In genomic region chr3:145774336-145774735, GRCm38 (mm10) we compare ENCODE assay signal across 24 mouse cellular contexts. TPM values are rescaled to one million over a fixed set of nuclear protein-coding genes. Genes with fewer than 3 reads are reported as not detected.
DNase-seq lines count a peak whose midpoint lies in the region; ATAC-seq and TF ChIP-seq lines count a peak whose summit lies in the region.
"Had no signal": no experiment of that assay in that cellular context is flagged by ENCODE, and none has a peak within 500 bp of the region (broad histone marks: within the 10 kb centered on the region; RNA-seq: fewer than 3 reads in every experiment).

No protein-coding gene starts in this region.

- ATAC-seq in lung, embryonic 14.5 days (ENCODE audit: insufficient read depth), result no peak
- peak; percentile 37; the same call in 1 of the 2 replicates for ATAC-seq in lung, postnatal 0 days
- ATAC-seq in heart, embryonic 11.5 days (replicated peaks; ENCODE audit: insufficient number of reproducible peaks, low FRiP score, low TSS enrichment), result no peak
- ATAC-seq: CD4-positive, CD25-positive, alpha-beta regulatory T cell, adult 4 months; forebrain, embryonic 13.5 days; forebrain, postnatal 0 days had no signal

- H3K4me2 ChIP-seq in lung, embryonic 14.5 days, result no peak overlapping the region
- H3K4me2 ChIP-seq in lung, postnatal 0 days (replicated peaks; ENCODE audit: low read depth, low read length), result no peak overlapping the region
- H3K4me2 ChIP-seq in heart, embryonic 11.5 days, result no peak overlapping the region
- H3K4me2 ChIP-seq: forebrain, embryonic 13.5 days; heart, embryonic 15.5 days; hindbrain, embryonic 14.5 days had no signal

- no peaks in the 10 kb centered on the region for H3K27me3 ChIP-seq in lung, embryonic 14.5 days (ENCODE audit: insufficient read depth, low read length)
- H3K27me3 ChIP-seq in lung, postnatal 0 days (replicated peaks; ENCODE audit: insufficient read depth, low read length), result no peaks in the 10 kb centered on the region
- H3K27me3 ChIP-seq in heart, embryonic 11.5 days (ENCODE audit: control insufficient read depth, insufficient read depth, low read length), result no peaks in the 10 kb centered on the region
- H3K27me3 ChIP-seq: forebrain, embryonic 13.5 days; heart, embryonic 15.5 days had no signal

- no peak overlapping the region for H3K9ac ChIP-seq in lung, embryonic 14.5 days
- H3K9ac ChIP-seq in lung, postnatal 0 days (replicated peaks; ENCODE audit: low read depth), result no peak overlapping the region
- no peak overlapping the region for H3K9ac ChIP-seq in heart, embryonic 11.5 days (ENCODE audit: low read depth, low read length)
- H3K9ac ChIP-seq: forebrain, embryonic 13.5 days; forebrain, postnatal 0 days; heart, embryonic 15.5 days; hindbrain, embryonic 14.5 days had no signal

- no peak for TF ChIP-seq EP300 in lung, postnatal 0 days (IDR thresholded peaks at IDR 0.05)

- H3K27ac ChIP-seq in lung, embryonic 14.5 days (ENCODE audit: low read depth), result no peak overlapping the region
- no peak overlapping the region for H3K27ac ChIP-seq in lung, postnatal 0 days (ENCODE audit: low read length)
- H3K27ac ChIP-seq in heart, embryonic 11.5 days (ENCODE audit: low read depth, low read length), result no peak overlapping the region
- H3K27ac ChIP-seq: forebrain, embryonic 13.5 days; heart, embryonic 15.5 days; hindbrain, embryonic 10.5 days; hindbrain, embryonic 14.5 days had no signal

- 69% methylated on average over 7 of the region's 7 CpGs for WGBS in lung, embryonic 14.5 days
- WGBS in lung, adult 2 months, result 67% methylated on average over 7 of the region's 7 CpGs
- 68% methylated on average over 7 of the region's 7 CpGs for WGBS in lung, postnatal 0 days
- WGBS in heart, embryonic 11.5 days (ENCODE audit: insufficient replicate concordance), result 88% methylated on average over 7 of the region's 7 CpGs

- no peaks in the 10 kb centered on the region for H3K36me3 ChIP-seq in lung, embryonic 14.5 days (ENCODE audit: insufficient read depth)
- H3K36me3 ChIP-seq in lung, postnatal 0 days (ENCODE audit: insufficient read depth, low read length), result no peaks in the 10 kb centered on the region
- no peaks in the 10 kb centered on the region for H3K36me3 ChIP-seq in heart, embryonic 11.5 days (ENCODE audit: control insufficient read depth, insufficient read depth, low read length)
- H3K36me3 ChIP-seq: G1E; heart, embryonic 15.5 days; hindbrain, embryonic 10.5 days had no signal

- TF ChIP-seq POLR2A in lung, adult 2 months (IDR thresholded peaks at IDR 0.05; ENCODE audit: borderline replicate concordance, extremely low read depth, low read depth, low read length), result no peak

- H3K9me3 ChIP-seq in lung, embryonic 14.5 days (ENCODE audit: low read depth, low read length), result no peaks in the 10 kb centered on the region
- H3K9me3 ChIP-seq in lung, postnatal 0 days (ENCODE audit: low read length), result no peaks in the 10 kb centered on the region
- no peaks in the 10 kb centered on the region for H3K9me3 ChIP-seq in heart, embryonic 11.5 days (replicated peaks; ENCODE audit: control insufficient read depth, low read length)
- H3K9me3 ChIP-seq: forebrain, embryonic 13.5 days; heart, embryonic 15.5 days; hindbrain, embryonic 10.5 days had no signal

- no peak overlapping the region for H3K4me3 ChIP-seq in lung, embryonic 14.5 days (ENCODE audit: low read depth, low read length)
- no peak overlapping the region for H3K4me3 ChIP-seq in lung, adult 2 months (replicated peaks; ENCODE audit: extremely low read depth, low read depth, low read length)
- H3K4me3 ChIP-seq in lung, postnatal 0 days (ENCODE audit: low read depth, low read length), result no peak overlapping the region
- H3K4me3 ChIP-seq in heart, embryonic 11.5 days (ENCODE audit: low read depth, low read length), result no peak overlapping the region
- H3K4me3 ChIP-seq: forebrain, embryonic 13.5 days; heart, embryonic 15.5 days; hindbrain, embryonic 10.5 days had no signal

- peak; percentile 24 to 25 for DNase-seq in cerebellum, postnatal 10 days
- DNase-seq in cerebellum, postnatal 4 days (ENCODE audit: low spot score in 2 of 2), result no peak
- peak; percentile 57 for DNase-seq in lung, embryonic 14.5 days
- no peak for DNase-seq in lung, adult 2 months
- DNase-seq in lung, postnatal 0 days (ENCODE audit: low spot score), result peak; percentile 26
- DNase-seq in lung, postnatal 4 days, result peak; percentile 46 to 74
- DNase-seq in spleen, postnatal 10 days (ENCODE audit: low spot score in 2 of 2), result no peak
- DNase-seq: adrenal gland, adult 8-10 months; adrenal gland, postnatal 36 days; B cell, adult 2 months; cerebellum, adult 11 months; cerebellum, adult 8-10 months; cerebellum, postnatal 25 days; forebrain, postnatal 0 days; gastrocnemius, postnatal 36 days; heart, adult 11 months; heart, postnatal 14 days had no signal

- no peak for TF ChIP-seq CTCF in lung, embryonic 14.5 days (IDR thresholded peaks at IDR 0.05; ENCODE audit: low read depth)
- no peak for TF ChIP-seq CTCF in lung, adult 2 months (IDR thresholded peaks at IDR 0.05; ENCODE audit: insufficient read depth, low read length)
- TF ChIP-seq CTCF in lung, postnatal 0 days (IDR thresholded peaks at IDR 0.05), result no peak

- peaks cover 5% of the 10 kb centered on the region; the same call in 1 of the 2 replicates for H3K4me1 ChIP-seq in lung, embryonic 14.5 days (ENCODE audit: insufficient read depth)
- no peaks in the 10 kb centered on the region for H3K4me1 ChIP-seq in lung, adult 2 months (ENCODE audit: control insufficient read depth, insufficient read depth, low read length)
- H3K4me1 ChIP-seq in lung, postnatal 0 days (ENCODE audit: insufficient read depth, low read depth, low read length), result no peaks in the 10 kb centered on the region
- peaks cover 5% of the 10 kb centered on the region for H3K4me1 ChIP-seq in heart, embryonic 11.5 days (ENCODE audit: control insufficient read depth, insufficient read depth, low read length)

RNA-seq across cellular contexts. Expression of gene Ddah1, which starts 15.9 kb away (rescaled TPM):
- polyA plus RNA-seq in lung, embryonic 14.5 days (2014; fragmentation: Nextera tagmentation; extraction: Ambion mirVana), result 30.1 and 35.1 TPM in 2 replicates
- 16.1 and 20.7 TPM in 2 replicates for polyA plus RNA-seq in lung, adult 2 months (2012; rRNA removed)
- 20.2 and 20.7 TPM in 2 replicates for polyA plus RNA-seq in lung, postnatal 0 days (2015; fragmentation: Nextera tagmentation; extraction: Ambion mirVana)
- polyA plus RNA-seq in heart, embryonic 11.5 days (2014; fragmentation: Nextera tagmentation; extraction: Ambion mirVana), result 42.4 and 44.6 TPM in 2 replicates
- polyA plus RNA-seq: G1E had no signal

Comparison
In these comparisons a context has a peak if more than half of its experiments do, and no peak if none do; other contexts are left out.
1. DNase-seq: peak in cerebellum, postnatal 10 days (2 of 2), lung, embryonic 14.5 days (single experiment), lung, postnatal 0 days (single experiment) and lung, postnatal 4 days (2 of 2); none in cerebellum, postnatal 4 days (0 of 2), lung, adult 2 months (single experiment) and spleen, postnatal 10 days (0 of 2).